Mouse (Mus musculus): ENCODE data around the gene Mmd2. TPM values are rescaled to one million over a fixed set of nuclear protein-coding genes. Genes with fewer than 3 reads are reported as not detected.

Mmd2 gene
- polyA plus RNA-seq, 2 experiments: 6.0 to 15.5 TPM

GRCm38 (mm10) chr5:142537286-142537685, 71.3 kb downstream of the Mmd2 start:
- Histone ChIP-seq H3K27me3 (ENCODE audit: control insufficient read depth, insufficient read depth, low read length) (no peaks in the 10 kb centered on the region), H3K4me2 (ENCODE audit: low read depth) (no peak overlapping the region), H3K36me3 (replicated peaks; ENCODE audit: control insufficient read depth, insufficient read depth, low read depth) (no peaks in the 10 kb centered on the region), H3K4me1 (replicated peaks; ENCODE audit: control insufficient read depth in 2 of 2, insufficient read depth in 2 of 2, low read length in 1 of 2) (no peaks in the 10 kb centered on the region), H3K4me3 (ENCODE audit: insufficient read depth in 1 of 2, low read depth in 2 of 2, low read length in 2 of 2) (no peak overlapping the region), H3K27ac (no peak overlapping the region), H3K9me3 (ENCODE audit: control insufficient read depth, low read length) (no peaks in the 10 kb centered on the region), H3K9ac (replicated peaks) (no peak overlapping the region)
- WGBS (ENCODE audit: insufficient replicate concordance): 77% methylated on average over 3 of the region's 3 CpGs
- DNase-seq (ENCODE audit: low read depth in 3 of 3, low spot score in 3 of 3) (no peak), ATAC-seq (ENCODE audit: insufficient read depth) (no peak)
- no peak for TF ChIP-seq EP300 (IDR thresholded peaks at IDR 0.05; ENCODE audit: low read depth)
- TF ChIP-seq CTCF (IDR thresholded peaks at IDR 0.05; ENCODE audit: low read depth): no peak

GRCm38 (mm10) chr5:142535388-142535787, 73.2 kb downstream of the Mmd2 start:
- no peak for TF ChIP-seq CTCF (IDR thresholded peaks at IDR 0.05; ENCODE audit: low read depth)
- no peak for TF ChIP-seq EP300 (IDR thresholded peaks at IDR 0.05; ENCODE audit: low read depth)
- Histone ChIP-seq H3K36me3 (replicated peaks; ENCODE audit: control insufficient read depth, insufficient read depth, low read depth) (no peaks in the 10 kb centered on the region), H3K4me3 (ENCODE audit: insufficient read depth in 1 of 2, low read depth in 2 of 2, low read length in 2 of 2) (no peak overlapping the region), H3K27me3 (ENCODE audit: control insufficient read depth, insufficient read depth, low read length) (peaks cover 8% of the 10 kb centered on the region), H3K27ac (no peak overlapping the region), H3K4me1 (replicated peaks; ENCODE audit: control insufficient read depth in 2 of 2, insufficient read depth in 2 of 2, low read length in 1 of 2) (no peaks in the 10 kb centered on the region), H3K4me2 (ENCODE audit: low read depth) (no peak overlapping the region), H3K9me3 (ENCODE audit: control insufficient read depth, low read length) (no peaks in the 10 kb centered on the region), H3K9ac (replicated peaks) (no peak overlapping the region)
- DNase-seq (ENCODE audit: low read depth in 3 of 3, low spot score in 3 of 3) (no peak), ATAC-seq (ENCODE audit: insufficient read depth) (no peak)
- 60% methylated on average over 4 of the region's 4 CpGs for WGBS (ENCODE audit: insufficient replicate concordance)

GRCm38 (mm10) chr5:142529915-142530314, 78.7 kb downstream of the Mmd2 start, which contains the start of gene Papolb:
TSS of gene Papolb (minus strand) at chr5:142530076.
- 41% methylated on average over 41 of the region's 41 CpGs for WGBS (ENCODE audit: insufficient replicate concordance)
- no peaks in the 10 kb centered on the region for H3K9me3 ChIP-seq (ENCODE audit: control insufficient read depth, low read length)
- H3K27ac ChIP-seq: no peak within 1 kb of the TSS
- no peak within 1 kb of the TSS for H3K9ac ChIP-seq (replicated peaks)
- H3K4me2 ChIP-seq (ENCODE audit: low read depth): no peak within 1 kb of the TSS
- H3K27me3 ChIP-seq (ENCODE audit: control insufficient read depth, insufficient read depth, low read length): peaks cover 17% of the 10 kb centered on the region
- no peak for ATAC-seq (ENCODE audit: insufficient read depth)
- DNase-seq (ENCODE audit: low read depth in 3 of 3, low spot score in 3 of 3): no peak
- H3K36me3 ChIP-seq (replicated peaks; ENCODE audit: control insufficient read depth, insufficient read depth, low read depth): no peaks in the 10 kb centered on the region
- TF ChIP-seq CTCF (IDR thresholded peaks at IDR 0.05; ENCODE audit: low read depth) (no peak), EP300 (IDR thresholded peaks at IDR 0.05; ENCODE audit: low read depth) (no peak)
- no peak within 1 kb of the TSS for H3K4me3 ChIP-seq (ENCODE audit: insufficient read depth in 1 of 2, low read depth in 2 of 2, low read length in 2 of 2)
- no peaks in the 10 kb centered on the region for H3K4me1 ChIP-seq (replicated peaks; ENCODE audit: control insufficient read depth in 2 of 2, insufficient read depth in 2 of 2, low read length in 1 of 2)

- peaks cover 5% of the 10 kb centered on the region for H3K27me3 ChIP-seq (ENCODE audit: control insufficient read depth, insufficient read depth, low read length)
- no peak for ATAC-seq (ENCODE audit: insufficient read depth)
- no peak overlapping the region for H3K4me2 ChIP-seq (ENCODE audit: low read depth)
- 58% methylated on average over 8 of the region's 8 CpGs for WGBS (ENCODE audit: insufficient replicate concordance)
- no peak overlapping the region for H3K9ac ChIP-seq (replicated peaks)
- no peak overlapping the region for H3K27ac ChIP-seq
- H3K4me1 ChIP-seq (replicated peaks; ENCODE audit: control insufficient read depth in 2 of 2, insufficient read depth in 2 of 2, low read length in 1 of 2): peaks cover 0 to 27% of the 10 kb centered on the region in 2 experiments; a peak in 2 of 4 replicates
- no peaks in the 10 kb centered on the region for H3K36me3 ChIP-seq (replicated peaks; ENCODE audit: control insufficient read depth, insufficient read depth, low read depth)
- H3K9me3 ChIP-seq (ENCODE audit: control insufficient read depth, low read length): no peaks in the 10 kb centered on the region
- no peak for DNase-seq (ENCODE audit: low read depth in 3 of 3, low spot score in 3 of 3)
- no peak overlapping the region for H3K4me3 ChIP-seq (ENCODE audit: insufficient read depth in 1 of 2, low read depth in 2 of 2, low read length in 2 of 2)
- no peak for TF ChIP-seq CTCF (IDR thresholded peaks at IDR 0.05; ENCODE audit: low read depth)
- no peak for TF ChIP-seq EP300 (IDR thresholded peaks at IDR 0.05; ENCODE audit: low read depth)
Observed at GRCm38 (mm10) chr5:142524711-142525464, 83.7 kb downstream of the Mmd2 start.

GRCm38 (mm10) chr5:142521195-142521866, 87.3 kb downstream of the Mmd2 start:
- WGBS (ENCODE audit: insufficient replicate concordance): 52% methylated on average over 11 of the region's 11 CpGs
- peak; percentile 36 to 57 (median 47) for DNase-seq (ENCODE audit: low read depth in 3 of 3, low spot score in 3 of 3)
- TF ChIP-seq EP300 (IDR thresholded peaks at IDR 0.05; ENCODE audit: low read depth) (no peak), CTCF (IDR thresholded peaks at IDR 0.05; ENCODE audit: low read depth) (no peak)
- H3K27ac ChIP-seq: peak overlapping the region; percentile 59
- H3K4me1 ChIP-seq (replicated peaks; ENCODE audit: control insufficient read depth in 2 of 2, insufficient read depth in 2 of 2, low read length in 1 of 2): peaks cover 0 to 27% of the 10 kb centered on the region in 2 experiments; a peak in 2 of 4 replicates
- peak; percentile 91 for ATAC-seq (ENCODE audit: insufficient read depth)
- no peak overlapping the region; the same call in 1 of the 2 replicates for H3K9ac ChIP-seq (replicated peaks)
- H3K4me2 ChIP-seq (ENCODE audit: low read depth): no peak overlapping the region; the same call in none of the 2 replicates
- no peaks in the 10 kb centered on the region for H3K36me3 ChIP-seq (replicated peaks; ENCODE audit: control insufficient read depth, insufficient read depth, low read depth)
- H3K27me3 ChIP-seq (ENCODE audit: control insufficient read depth, insufficient read depth, low read length): no peaks in the 10 kb centered on the region
- H3K4me3 ChIP-seq (ENCODE audit: insufficient read depth in 1 of 2, low read depth in 2 of 2, low read length in 2 of 2): peak overlapping the region in 1 of 2 experiments; percentile 11; a peak in 2 of 4 replicates
- H3K9me3 ChIP-seq (ENCODE audit: control insufficient read depth, low read length): no peaks in the 10 kb centered on the region

Data from liver, embryonic 14.5 days (tissue).